Mouse (Mus musculus): ENCODE measurements at regions not wholly inside any gene's neighbourhood (a gene's known extent, or its start where the extent isn't known, plus 50 kb on each side); places are given as distances from the start of the nearest gene placed in this dataset.
"Not testable (repeated sequence)": the region's sequence is repeated elsewhere in the genome, so short reads cannot be mapped to it uniquely, and the experiment has no call there.

DNA sequence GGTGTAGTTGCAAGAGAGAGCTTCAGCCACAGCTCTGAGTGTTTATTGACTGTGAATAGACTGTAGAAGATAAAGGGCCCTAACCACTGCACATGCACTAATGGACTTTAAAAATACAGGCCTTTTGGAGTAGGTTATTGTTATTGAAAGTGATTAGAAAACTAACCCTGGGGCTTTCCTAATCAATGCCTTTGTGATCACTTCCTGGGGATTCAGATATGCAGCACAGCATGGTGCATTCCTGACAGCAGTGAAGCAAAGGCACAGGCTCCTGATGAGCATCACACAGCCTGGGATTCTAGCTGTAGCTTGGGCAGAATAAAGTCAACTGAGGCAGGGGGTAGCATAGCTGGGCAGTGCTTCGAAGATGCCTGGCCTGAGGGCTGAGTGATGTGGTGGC lies 87.3 kb downstream of the Gm11077 start:
- no peak for DNase-seq (ENCODE audit: low read depth)

DNA sequence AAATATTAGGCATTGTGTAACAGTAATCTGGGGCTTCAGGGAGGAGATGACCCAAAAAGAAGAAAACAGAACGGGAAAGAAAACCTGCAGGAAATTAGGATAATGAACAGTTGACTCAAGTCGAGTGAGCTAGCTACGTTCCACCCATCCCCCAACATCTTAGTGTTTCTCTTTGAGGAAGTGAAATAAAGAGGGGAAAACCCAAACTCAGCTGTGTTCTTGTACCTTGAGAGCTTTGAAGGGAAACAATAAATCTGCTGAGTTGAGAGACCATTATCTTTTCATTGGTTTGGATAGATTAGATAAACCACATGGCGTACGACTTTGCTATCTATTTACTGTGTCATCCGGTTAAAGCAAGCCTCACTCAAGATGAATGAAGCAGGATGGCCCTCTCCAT lies 87.7 kb downstream of the Gm11077 start:
- DNase-seq (ENCODE audit: low read depth): no peak

GRCm38 (mm10) chr6:140819451-140819878 lies 90.4 kb downstream of the Gm11077 start:
- DNase-seq (ENCODE audit: low read depth): no peak

DNA sequence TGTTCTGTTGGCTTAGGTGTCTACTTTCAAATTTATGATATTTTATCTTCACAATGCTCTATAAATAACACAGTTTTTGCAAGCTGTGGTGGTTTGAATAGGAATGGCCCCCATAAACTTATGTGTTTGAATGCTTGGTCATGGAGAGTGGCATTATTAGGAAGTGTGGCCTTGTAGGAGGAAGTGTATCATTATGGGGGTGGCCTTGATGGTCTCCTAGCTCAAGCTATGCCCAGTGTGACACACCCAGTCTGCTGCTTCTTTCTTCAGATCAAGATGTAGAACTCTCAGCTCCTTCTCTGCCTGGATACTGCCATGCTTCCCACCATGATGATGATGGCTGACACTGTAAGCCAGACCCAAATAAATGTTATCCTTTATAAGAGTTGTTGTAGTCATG lies 97.4 kb downstream of the Gm11077 start:
- DNase-seq (ENCODE audit: low read depth): no peak

DNA sequence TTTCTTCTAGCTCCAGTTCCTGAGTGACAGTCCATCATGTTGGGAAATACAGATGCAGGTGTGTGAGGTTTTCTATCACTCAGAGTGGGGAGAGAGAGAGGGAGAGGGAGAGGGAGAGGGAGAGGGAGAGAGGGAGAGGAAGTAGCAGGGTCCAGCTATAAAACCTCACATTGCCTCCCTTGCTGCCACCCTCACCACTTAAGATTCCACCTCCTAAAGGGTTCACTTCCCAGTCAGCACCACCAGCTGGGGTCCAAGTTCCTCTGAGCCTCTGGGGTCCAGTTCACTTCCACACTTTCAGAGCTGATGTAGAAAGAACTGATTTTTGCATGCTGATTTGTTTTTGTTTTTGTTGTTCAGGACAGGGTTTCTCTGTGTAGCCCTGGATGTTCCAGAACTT lies 98.6 kb downstream of the Gm11077 start:
- DNase-seq (ENCODE audit: low read depth): no peak

DNA sequence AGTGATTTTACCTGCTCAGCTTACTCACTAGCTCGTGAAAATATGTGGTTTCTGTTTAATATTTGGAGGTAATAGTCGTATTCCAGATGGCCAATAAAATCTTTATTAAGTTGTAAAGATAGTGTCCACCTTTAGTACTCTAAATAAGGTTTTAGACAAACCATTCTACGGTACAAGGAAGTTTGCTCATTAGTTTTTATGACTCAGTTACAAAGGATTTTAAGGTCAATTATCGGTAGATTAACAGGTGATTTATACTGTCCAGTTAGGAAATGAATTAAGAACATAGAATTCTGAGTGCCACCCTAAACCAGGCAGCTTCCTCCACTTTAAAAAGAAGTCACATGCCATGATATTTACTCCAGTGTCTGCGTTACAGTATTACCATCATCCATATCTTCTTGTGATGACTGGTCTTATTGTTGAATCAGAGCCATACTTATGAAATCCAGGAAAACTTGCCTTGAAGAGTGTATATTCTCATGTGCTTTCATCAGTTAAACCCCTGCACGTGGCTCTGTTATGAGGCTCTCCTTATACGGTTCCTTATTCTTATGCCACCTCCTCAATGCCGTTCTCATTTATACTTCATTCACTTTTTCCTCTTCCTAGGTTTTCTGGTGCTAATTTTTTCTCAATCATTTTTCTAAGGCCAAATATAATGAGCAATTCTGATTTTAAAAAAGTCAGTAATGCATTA lies 114.4 kb downstream of the Gm11077 start:
- no peak for DNase-seq (ENCODE audit: low read depth)

DNA sequence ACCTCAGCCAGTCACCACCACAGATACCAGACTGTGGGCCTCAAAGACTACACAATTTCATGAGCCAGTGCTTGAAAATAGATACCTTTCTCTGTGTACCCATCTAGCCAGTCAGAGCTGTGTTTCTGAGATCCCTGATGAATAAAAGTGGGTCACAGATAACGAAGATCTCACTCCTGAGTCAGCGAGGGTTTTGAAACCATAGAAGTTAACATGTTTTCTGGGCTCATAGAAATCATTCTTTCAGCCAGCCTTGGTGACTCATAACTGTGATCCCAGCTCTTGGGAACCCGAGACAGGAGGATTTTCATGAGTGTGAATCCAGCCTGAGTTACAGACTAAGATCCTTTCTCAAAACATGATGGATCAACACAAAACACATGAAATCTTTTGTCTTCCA lies 118.1 kb downstream of the Gm11077 start:
- DNase-seq (ENCODE audit: low read depth): no peak

DNA sequence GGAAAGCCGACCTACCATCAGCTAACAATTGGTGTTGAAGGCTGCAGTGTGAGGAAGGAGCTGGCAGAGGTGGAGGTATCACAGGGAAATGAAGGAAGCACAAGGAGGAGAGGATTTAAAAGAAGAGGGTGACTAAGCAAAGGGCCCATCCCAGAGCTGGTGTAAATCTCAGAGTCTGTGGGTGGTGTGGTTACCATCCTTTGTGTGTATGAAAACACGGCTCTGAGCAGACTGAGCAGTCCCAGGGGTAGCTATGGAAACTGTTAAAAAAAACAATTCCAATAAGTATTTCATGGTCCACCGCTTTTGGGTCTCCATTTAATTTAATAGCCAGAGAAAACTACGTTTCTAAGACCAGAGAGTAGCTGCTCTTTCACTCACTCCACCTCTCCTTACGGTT lies 123.3 kb downstream of the Gm11077 start:
- no peak for DNase-seq (ENCODE audit: low read depth)

GRCm38 (mm10) chr6:140853508-140853907 lies 124.4 kb downstream of the Gm11077 start:
- no peak for DNase-seq (ENCODE audit: low read depth)

DNA sequence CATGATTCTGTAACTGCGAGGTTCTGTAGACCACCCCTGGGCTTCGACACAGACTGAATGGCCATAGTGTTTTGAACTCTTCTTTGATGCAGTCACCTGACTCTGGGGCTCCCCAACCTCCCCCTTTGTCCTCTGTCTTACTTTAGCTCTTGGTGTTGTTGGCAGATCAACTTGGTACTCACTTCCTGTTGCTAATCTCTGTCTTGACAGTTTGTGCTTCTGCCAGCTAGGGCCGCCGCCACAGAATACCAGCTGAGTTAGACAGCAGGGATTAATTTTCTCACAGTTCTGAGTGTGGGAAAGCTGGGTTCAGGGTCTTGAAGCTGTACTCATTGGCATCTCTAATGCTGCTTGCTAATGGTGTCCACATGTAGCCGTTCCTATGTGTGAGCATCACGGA lies 125.6 kb downstream of the Gm11077 start:
- DNase-seq (ENCODE audit: low read depth): no peak

GRCm38 (mm10) chr6:140856468-140857117 lies 127.5 kb downstream of the Gm11077 start:
- DNase-seq (ENCODE audit: low read depth): peak; percentile 72

DNA sequence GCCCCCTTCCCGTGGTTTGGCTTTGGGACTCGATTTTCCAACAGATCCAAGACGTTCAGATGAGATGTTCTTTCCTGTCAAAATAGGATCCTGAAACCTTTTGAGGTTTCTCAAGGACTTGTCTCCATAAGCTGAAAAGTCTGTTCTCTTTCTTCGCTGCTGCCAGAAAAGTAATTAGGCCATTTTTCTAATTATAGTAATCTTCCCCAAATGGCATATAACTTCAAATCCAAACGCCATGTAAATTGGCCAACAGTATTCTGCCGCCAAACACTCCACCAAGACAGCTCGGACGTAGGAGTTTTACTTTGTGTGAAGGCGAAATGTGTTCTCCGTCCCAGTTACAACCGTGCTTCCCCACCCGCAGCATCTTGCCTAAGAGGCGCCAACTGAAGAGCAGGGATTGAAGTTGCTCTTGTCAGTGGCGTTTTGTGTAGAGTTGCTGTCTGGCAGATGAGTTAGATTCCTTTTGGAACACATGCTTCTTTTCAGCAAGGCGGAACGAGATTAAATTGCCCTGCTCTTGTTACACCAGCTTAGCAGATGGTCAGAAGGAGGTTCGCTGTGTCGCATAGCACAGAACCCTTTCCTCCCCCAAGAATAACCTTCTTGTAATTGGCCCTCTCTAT lies 128.1 kb downstream of the Gm11077 start:
- DNase-seq (ENCODE audit: low read depth): no peak

GRCm38 (mm10) chr6:140869523-140869922 lies 140.4 kb downstream of the Gm11077 start:
- DNase-seq (ENCODE audit: low read depth): not testable (repeated sequence)

DNA sequence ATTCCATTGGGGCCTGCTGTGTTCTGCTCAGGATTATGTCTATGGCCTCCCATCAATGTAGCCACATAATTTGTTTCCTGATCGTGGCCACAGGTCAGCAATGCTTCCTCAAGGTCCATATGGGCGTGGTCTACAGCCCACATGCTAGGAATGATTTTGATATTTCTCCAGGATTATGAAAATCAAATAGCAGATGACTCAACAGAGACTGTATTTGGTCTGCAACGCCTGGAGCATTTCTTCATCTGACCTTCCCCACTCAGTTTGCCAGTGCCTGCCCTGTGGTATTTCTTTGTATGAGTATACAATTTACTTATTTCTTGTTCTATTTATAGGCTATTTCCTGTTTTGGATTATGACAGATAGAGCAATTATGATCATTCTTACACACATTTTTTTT lies 145.7 kb downstream of the Gm11077 start:
- DNase-seq (ENCODE audit: low read depth): no peak

DNA sequence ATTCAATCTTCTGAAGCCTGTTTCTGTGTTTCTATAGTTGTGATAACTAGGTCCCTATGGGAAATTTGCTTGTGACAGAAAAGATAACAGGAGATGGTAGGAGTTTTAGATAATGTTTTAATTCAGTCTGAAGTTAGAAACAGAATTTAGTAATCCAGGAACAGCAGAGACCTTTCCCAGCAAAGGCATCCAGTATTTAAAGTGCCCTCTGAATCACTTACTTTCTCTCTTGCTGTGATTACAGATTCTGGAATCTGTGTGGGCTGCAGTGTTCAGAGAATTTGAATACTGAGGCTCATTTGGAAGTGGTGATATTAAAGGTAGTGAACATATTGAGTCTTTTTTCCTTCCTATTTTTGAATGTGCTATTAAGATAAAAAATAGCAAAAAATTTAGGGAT lies 154.6 kb downstream of the Gm11077 start:
- no peak for DNase-seq (ENCODE audit: low read depth)

GRCm38 (mm10) chr6:140888610-140889009 lies 159.5 kb downstream of the Gm11077 start:
- DNase-seq (ENCODE audit: low read depth): no peak

DNA sequence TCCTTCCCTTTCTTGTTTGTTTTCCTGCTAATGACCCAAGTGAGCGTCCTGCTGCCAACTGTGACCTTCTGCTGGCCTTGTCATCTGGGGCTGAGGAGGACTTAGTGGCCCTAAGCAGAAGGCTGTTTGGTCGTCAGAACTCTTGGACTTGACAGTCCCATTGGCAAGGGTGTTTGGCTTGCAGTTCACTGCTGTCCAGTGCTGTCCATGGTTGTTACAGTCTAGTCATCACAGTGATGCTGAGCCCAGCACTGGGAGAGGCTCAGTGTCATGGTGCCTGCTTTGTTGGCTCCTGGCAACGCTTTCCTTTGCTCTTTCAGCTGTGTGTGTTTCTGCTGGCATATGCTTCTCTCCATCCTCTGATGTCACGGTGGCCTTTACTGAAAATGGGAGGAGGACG lies 161.0 kb downstream of the Gm11077 start:
- no peak for DNase-seq (ENCODE audit: low read depth)

DNA sequence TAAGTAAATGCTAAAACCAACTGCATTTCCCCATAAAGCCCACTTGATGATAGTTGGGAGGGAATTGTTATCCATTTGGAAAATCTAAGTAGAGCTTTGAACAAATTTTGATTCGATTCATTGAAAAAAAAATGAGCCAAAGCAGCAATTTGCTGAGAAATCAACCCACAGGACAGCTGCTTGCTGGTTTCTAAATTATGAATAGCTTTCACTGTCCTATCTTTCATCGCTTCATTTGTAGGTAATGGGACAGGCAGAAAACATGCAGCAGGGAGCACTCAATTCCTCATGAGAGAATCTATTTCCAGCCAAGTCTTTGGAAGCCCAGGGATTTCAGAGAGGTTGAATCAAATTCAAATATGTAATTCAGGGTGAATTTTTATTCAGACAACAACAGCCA lies 161.5 kb downstream of the Gm11077 start:
- DNase-seq (ENCODE audit: low read depth): no peak

- peak; percentile 51 for DNase-seq (ENCODE audit: low read depth)
Measured at GRCm38 (mm10) chr6:140894467-140894866, 165.4 kb downstream of the Gm11077 start.

- no peak for DNase-seq (ENCODE audit: low read depth)
Measured at GRCm38 (mm10) chr6:140895441-140895840, 166.4 kb downstream of the Gm11077 start.

GRCm38 (mm10) chr6:140897111-140897510 lies 168.0 kb downstream of the Gm11077 start:
- no peak for DNase-seq (ENCODE audit: low read depth)

GRCm38 (mm10) chr6:140924319-140924981 lies 195.4 kb downstream of the Gm11077 start:
- DNase-seq (ENCODE audit: low read depth): no peak

- no peak for DNase-seq (ENCODE audit: low read depth)
Measured at GRCm38 (mm10) chr6:140927616-140928015, 198.5 kb downstream of the Gm11077 start.
